In genomic region chr1:133250761-133251160, GRCm38 (mm10) we compare ENCODE assay signal across 19 mouse cellular contexts. TPM values are rescaled to one million over a fixed set of nuclear protein-coding genes. Genes with fewer than 3 reads are reported as not detected.
DNase-seq lines count a peak whose midpoint lies in the region; ATAC-seq and TF ChIP-seq lines count a peak whose summit lies in the region.
"Had no signal": no experiment of that assay in that cellular context is flagged by ENCODE, and none has a peak within 500 bp of the region (broad histone marks: within the 10 kb centered on the region; RNA-seq: fewer than 3 reads in every experiment).

No protein-coding gene starts in this region.

- no peaks in the 10 kb centered on the region for H3K36me3 ChIP-seq in heart, embryonic 15.5 days
- no peaks in the 10 kb centered on the region for H3K36me3 ChIP-seq in lung, embryonic 14.5 days (ENCODE audit: insufficient read depth)
- H3K36me3 ChIP-seq in intestine, postnatal 0 days (ENCODE audit: control insufficient read depth, insufficient read depth), result no peaks in the 10 kb centered on the region
- peaks cover 3% of the 10 kb centered on the region; the same call in 1 of the 2 replicates for H3K36me3 ChIP-seq in stomach, embryonic 14.5 days (ENCODE audit: control insufficient read depth, insufficient read depth, low read length)
- H3K36me3 ChIP-seq: hindbrain, embryonic 15.5 days; limb, embryonic 12.5 days; midbrain, embryonic 15.5 days; neural tube, embryonic 13.5 days had no signal

- no peak for DNase-seq in heart, adult 8-10 months (ENCODE audit: low spot score)
- no peak for DNase-seq in lung, embryonic 14.5 days
- no peak for DNase-seq in lung, postnatal 4 days
- DNase-seq in thymus, postnatal 0 days (ENCODE audit: low spot score), result no peak
- DNase-seq: adrenal gland, postnatal 25 days; cerebellum, postnatal 10 days; gastrocnemius, postnatal 36 days; right cerebral cortex, postnatal 4 days had no signal

- no peaks in the 10 kb centered on the region for H3K27me3 ChIP-seq in heart, embryonic 15.5 days
- H3K27me3 ChIP-seq in lung, embryonic 14.5 days (ENCODE audit: insufficient read depth, low read length), result no peaks in the 10 kb centered on the region
- no peaks in the 10 kb centered on the region for H3K27me3 ChIP-seq in intestine, postnatal 0 days (replicated peaks; ENCODE audit: control insufficient read depth, insufficient read depth, low read length)
- no peaks in the 10 kb centered on the region for H3K27me3 ChIP-seq in stomach, embryonic 14.5 days (ENCODE audit: control insufficient read depth, insufficient read depth, low read length)
- H3K27me3 ChIP-seq: hindbrain, embryonic 15.5 days; midbrain, embryonic 15.5 days; neural tube, embryonic 13.5 days had no signal

- H3K4me1 ChIP-seq in heart, embryonic 15.5 days (replicated peaks), result peaks cover 76% of the 10 kb centered on the region
- H3K4me1 ChIP-seq in lung, embryonic 14.5 days (ENCODE audit: insufficient read depth), result peaks cover 37% of the 10 kb centered on the region
- H3K4me1 ChIP-seq in intestine, postnatal 0 days (replicated peaks; ENCODE audit: control insufficient read depth, insufficient read depth, low read length), result peaks cover 27% of the 10 kb centered on the region
- H3K4me1 ChIP-seq in stomach, embryonic 14.5 days (ENCODE audit: control insufficient read depth, insufficient read depth, low read length), result peaks cover 57% of the 10 kb centered on the region

- no peaks in the 10 kb centered on the region for H3K9me3 ChIP-seq in heart, embryonic 15.5 days (replicated peaks)
- no peaks in the 10 kb centered on the region for H3K9me3 ChIP-seq in lung, embryonic 14.5 days (ENCODE audit: low read depth, low read length)
- H3K9me3 ChIP-seq in intestine, postnatal 0 days (ENCODE audit: control insufficient read depth), result no peaks in the 10 kb centered on the region
- H3K9me3 ChIP-seq in stomach, embryonic 14.5 days (ENCODE audit: control insufficient read depth, low read depth, low read length), result no peaks in the 10 kb centered on the region
- H3K9me3 ChIP-seq: hindbrain, embryonic 15.5 days; limb, embryonic 12.5 days; midbrain, embryonic 15.5 days; neural tube, embryonic 13.5 days had no signal

- no peak overlapping the region for H3K9ac ChIP-seq in heart, embryonic 15.5 days
- no peak overlapping the region for H3K9ac ChIP-seq in lung, embryonic 14.5 days
- no peak overlapping the region for H3K9ac ChIP-seq in intestine, postnatal 0 days (ENCODE audit: low read depth, low read length)
- H3K9ac ChIP-seq in stomach, embryonic 14.5 days (replicated peaks; ENCODE audit: low read depth, low read length), result no peak overlapping the region
- H3K9ac ChIP-seq: hindbrain, embryonic 15.5 days; limb, embryonic 12.5 days; midbrain, embryonic 15.5 days; neural tube, embryonic 13.5 days had no signal

- no peak overlapping the region for H3K4me2 ChIP-seq in heart, embryonic 15.5 days
- no peak overlapping the region for H3K4me2 ChIP-seq in lung, embryonic 14.5 days
- no peak overlapping the region for H3K4me2 ChIP-seq in intestine, postnatal 0 days (replicated peaks; ENCODE audit: low read depth)
- no peak overlapping the region for H3K4me2 ChIP-seq in stomach, embryonic 14.5 days (replicated peaks; ENCODE audit: low read depth, low read length)
- H3K4me2 ChIP-seq: hindbrain, embryonic 15.5 days; limb, embryonic 12.5 days; midbrain, embryonic 15.5 days; neural tube, embryonic 13.5 days had no signal

- TF ChIP-seq CTCF in lung, embryonic 14.5 days (IDR thresholded peaks at IDR 0.05; ENCODE audit: low read depth), result no peak
- no peak for TF ChIP-seq CTCF in intestine, postnatal 0 days (IDR thresholded peaks at IDR 0.05; ENCODE audit: low read depth)

- peak overlapping the region; percentile 73 for H3K27ac ChIP-seq in heart, embryonic 15.5 days
- H3K27ac ChIP-seq in lung, embryonic 14.5 days (ENCODE audit: low read depth), result peak overlapping the region; percentile 85
- H3K27ac ChIP-seq in intestine, postnatal 0 days (ENCODE audit: low read depth, low read length), result peak overlapping the region; percentile 69
- H3K27ac ChIP-seq in stomach, embryonic 14.5 days (ENCODE audit: low read length), result peak overlapping the region; percentile 91
- H3K27ac ChIP-seq: hindbrain, embryonic 15.5 days; limb, embryonic 12.5 days; macrophage; midbrain, embryonic 15.5 days had no signal

- 83% methylated on average over 6 of the region's 6 CpGs for WGBS in heart, embryonic 15.5 days
- WGBS in lung, embryonic 14.5 days, result 78% methylated on average over 6 of the region's 6 CpGs
- 72% methylated on average over 6 of the region's 6 CpGs for WGBS in intestine, postnatal 0 days
- WGBS in stomach, embryonic 14.5 days, result 77% methylated on average over 6 of the region's 6 CpGs

- no peak for ATAC-seq in heart, embryonic 15.5 days (replicated peaks; ENCODE audit: insufficient number of reproducible peaks, insufficient read depth, low FRiP score, low read depth)
- ATAC-seq in lung, embryonic 14.5 days (ENCODE audit: insufficient read depth), result no peak
- ATAC-seq in intestine, postnatal 0 days, result no peak
- no peak for ATAC-seq in stomach, embryonic 14.5 days (ENCODE audit: insufficient number of reproducible peaks, insufficient read depth, low FRiP score, low read depth)
- ATAC-seq: CD4-positive, CD25-positive, alpha-beta regulatory T cell, adult 4 months; midbrain, embryonic 15.5 days had no signal

- no peak overlapping the region for H3K4me3 ChIP-seq in heart, embryonic 15.5 days
- H3K4me3 ChIP-seq in lung, embryonic 14.5 days (ENCODE audit: low read depth, low read length), result no peak overlapping the region
- no peak overlapping the region for H3K4me3 ChIP-seq in intestine, postnatal 0 days (ENCODE audit: low read depth, low read length)
- no peak overlapping the region for H3K4me3 ChIP-seq in stomach, embryonic 14.5 days (ENCODE audit: low read depth, low read length)
- H3K4me3 ChIP-seq: erythroblast, embryonic 14.5 days; hindbrain, embryonic 15.5 days; limb, embryonic 12.5 days; midbrain, embryonic 15.5 days; neural tube, embryonic 13.5 days had no signal

RNA-seq across cellular contexts. Expression of gene Golt1a, which starts 58.8 kb away (rescaled TPM):
- polyA plus RNA-seq in heart, embryonic 15.5 days (2015; fragmentation: Nextera tagmentation; extraction: Ambion mirVana), result 0.42 TPM in 1 of 2 replicates, not detected in the other
- not detected for total RNA-seq in heart, adult 8-10 months (2022)
- 0.55 and 1.1 TPM in 2 replicates for polyA plus RNA-seq in lung, embryonic 14.5 days (2014; fragmentation: Nextera tagmentation; extraction: Ambion mirVana)
- 164 and 187 TPM in 2 replicates for polyA plus RNA-seq in intestine, postnatal 0 days (2015; fragmentation: Nextera tagmentation; extraction: Ambion mirVana)
- polyA plus RNA-seq in stomach, embryonic 14.5 days (2014; fragmentation: Nextera tagmentation; extraction: Ambion mirVana), result 1.5 and 2.8 TPM in 2 replicates
- not detected in 2 replicates for polyA plus RNA-seq in thymus, postnatal 0 days (2015; fragmentation: Nextera tagmentation; extraction: Ambion mirVana)
- total RNA-seq: gastrocnemius, postnatal 36 days had no signal
- polyA plus RNA-seq: CD4-positive, CD25-positive, alpha-beta regulatory T cell, adult 4 months; erythroblast, embryonic 14.5 days; hindbrain, embryonic 15.5 days; limb, embryonic 12.5 days; macrophage; midbrain, embryonic 15.5 days; neural tube, embryonic 13.5 days; testis, adult 2 months had no signal

Comparison
In these comparisons a context has a peak if more than half of its experiments do, and no peak if none do; other contexts are left out.
1. RNA of gene Golt1a, which starts 58.8 kb away (polyA plus RNA-seq): 164 to 187 TPM in intestine, postnatal 0 days; 1.5 to 2.8 TPM in stomach, embryonic 14.5 days, 0.55 to 1.1 TPM in lung, embryonic 14.5 days, not detected in thymus, postnatal 0 days and 0.42 TPM in heart, embryonic 15.5 days; every median in the first group is over 10 times any median in the second.
2. Peak in every context shown above with its lines, with median percentiles within 50 percentile points of each other: H3K27ac ChIP-seq.